Mouse (Mus musculus) erythroblast, embryonic 14.5 days (primary cell): ENCODE results near the gene Aipl1.

ENCODE experiments used
- GATA1 ChIP-seq: IDR thresholded peaks from 2 replicates; pipeline ENCODE4 v1.6.1; 2012; ENCODE audit warnings: low read length, inconsistent platforms, mixed read lengths
- TAL1 ChIP-seq: IDR thresholded peaks from 3 replicates; pipeline ENCODE4 v1.6.1; 2012; ENCODE audit warnings: low read length, inconsistent platforms, mixed read lengths

DNA sequence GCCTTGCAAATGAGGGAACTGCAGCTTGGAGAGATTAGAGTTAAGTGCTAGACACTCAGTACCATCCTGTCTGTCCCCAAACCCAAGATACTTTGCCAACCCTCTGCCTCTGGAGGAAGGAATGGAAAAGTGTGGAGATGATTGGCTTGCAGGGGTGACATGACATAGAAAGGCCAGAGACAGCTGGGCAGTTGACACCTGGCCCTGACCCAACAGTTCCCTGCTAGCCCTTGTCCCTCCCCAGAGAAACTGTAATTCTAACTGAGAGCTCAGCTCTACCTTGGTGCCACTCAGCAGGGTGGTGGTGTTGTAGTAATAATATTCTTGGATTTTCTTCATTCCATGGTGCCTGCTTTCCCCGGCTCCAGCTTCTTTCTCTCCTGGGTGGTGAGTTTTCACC lies 25.4 kb downstream of the Aipl1 start:
- TF ChIP-seq GATA1 (no peak), TAL1 (no peak)
